Mouse (Mus musculus) myocyte (in vitro differentiated cells): ENCODE measurements around the gene Gm4756.

Experiments used
- CEBPB ChIP-seq: IDR thresholded peaks from 2 replicates; pipeline ENCODE4 v1.6.1; 2011; ENCODE audit warnings: mild to moderate bottlenecking, moderate library complexity; ENCODE audit not compliant: poor library complexity, insufficient read depth, severe bottlenecking
- MAX ChIP-seq: IDR thresholded peaks from one replicate; pipeline ENCODE4 v1.6.1; 2011; ENCODE audit warnings: low read depth, mild to moderate bottlenecking, control low read depth
- MYOD1 ChIP-seq, 3 experiments: IDR thresholded peaks; one replicate each; pipeline ENCODE4 v1.6.1; 2011; ENCODE audit warnings: control low read depth in 2 of 3, low read depth in 2 of 3, mild to moderate bottlenecking in 2 of 3, moderate library complexity in 1 of 3; ENCODE audit not compliant: insufficient read length in 2 of 3, control insufficient read depth in 1 of 3
- POLR2A ChIP-seq: IDR thresholded peaks from one replicate; pipeline ENCODE4 v1.6.1; 2011; ENCODE audit warnings: low read depth, mild to moderate bottlenecking, control low read depth, moderate library complexity; ENCODE audit not compliant: insufficient read length
- REST ChIP-seq: IDR thresholded peaks from one replicate; pipeline ENCODE4 v1.6.1; 2011; ENCODE audit warnings: mild to moderate bottlenecking, control low read depth, moderate library complexity; ENCODE audit not compliant: insufficient read depth, insufficient read length
- TCF3 ChIP-seq: IDR thresholded peaks from one replicate; pipeline ENCODE4 v1.6.1; 2011; ENCODE audit warnings: low read depth, control low read depth; ENCODE audit not compliant: insufficient read length
- USF1 ChIP-seq: IDR thresholded peaks from one replicate; pipeline ENCODE4 v1.6.1; 2011; ENCODE audit warnings: low read depth, mild to moderate bottlenecking, control low read depth, moderate library complexity

DNA sequence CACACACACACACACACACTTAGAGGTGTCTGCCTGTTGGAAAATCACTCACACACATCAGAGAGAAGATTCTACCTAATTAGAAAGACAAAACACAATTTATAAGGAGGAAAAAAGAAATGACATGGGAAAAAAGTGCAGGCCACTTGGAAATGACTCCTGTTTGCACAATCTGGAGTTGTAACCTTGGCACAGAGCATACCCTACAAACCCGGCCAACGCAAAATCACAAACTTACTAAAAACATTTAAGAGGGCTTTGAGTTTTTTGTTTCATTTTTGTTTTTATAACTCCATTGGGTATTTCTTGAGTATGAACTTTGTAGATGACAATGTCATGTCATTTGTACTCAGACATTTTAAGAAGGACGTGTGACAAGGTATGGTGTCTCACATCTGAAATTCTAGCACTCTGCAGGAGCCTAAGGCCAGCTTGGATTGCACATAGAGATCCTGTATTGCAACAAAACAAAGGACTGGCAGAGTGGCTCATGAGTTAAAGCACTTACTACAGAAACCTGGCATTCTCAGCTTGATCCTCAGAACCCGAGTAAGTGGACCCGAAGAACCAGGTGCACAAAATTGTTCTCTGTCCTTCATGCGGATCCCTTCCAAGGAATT, 22.2 kb upstream of the Gm4756 start:
- no peak for TF ChIP-seq POLR2A
- TF ChIP-seq MAX = no peak
- TF ChIP-seq USF1 = no peak
- TF ChIP-seq MYOD1 (IDR thresholded peaks at IDR 0.05; ENCODE audit: control insufficient read depth in 1 of 3, insufficient read length in 2 of 3, low read depth in 2 of 3) = no peak
- TF ChIP-seq CEBPB = no peak
- TF ChIP-seq REST = no peak
- no peak for TF ChIP-seq TCF3
